Mouse (Mus musculus): Measurements from ENCODE around the gene Lrrc51.

DNA sequence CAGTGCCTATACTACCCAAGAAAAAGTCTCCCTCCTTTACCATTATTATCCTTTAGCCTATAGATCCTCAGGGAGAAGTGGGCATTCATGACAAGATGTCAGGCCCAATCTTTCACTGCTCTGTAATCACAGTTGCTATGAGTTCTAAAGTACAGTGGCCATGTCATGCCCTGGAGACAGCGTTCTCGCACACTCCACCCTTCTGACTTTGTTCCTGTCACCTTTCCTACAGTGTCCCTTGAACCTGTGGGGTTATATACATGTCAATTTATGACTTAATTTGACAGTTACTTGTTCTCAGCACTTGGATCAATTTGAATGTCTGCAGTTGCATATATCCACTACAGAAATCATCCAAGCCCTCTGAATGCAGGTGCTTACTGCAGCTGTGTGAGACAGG, 29.1 kb upstream of the Lrrc51 start:
- no peak for TF ChIP-seq CTCF (IDR thresholded peaks at IDR 0.05; ENCODE audit: low read depth)
- no peak for TF ChIP-seq EP300 (IDR thresholded peaks at IDR 0.05; ENCODE audit: low read depth)

All from liver, embryonic 14.5 days (tissue).